In the genomic region with DNA sequence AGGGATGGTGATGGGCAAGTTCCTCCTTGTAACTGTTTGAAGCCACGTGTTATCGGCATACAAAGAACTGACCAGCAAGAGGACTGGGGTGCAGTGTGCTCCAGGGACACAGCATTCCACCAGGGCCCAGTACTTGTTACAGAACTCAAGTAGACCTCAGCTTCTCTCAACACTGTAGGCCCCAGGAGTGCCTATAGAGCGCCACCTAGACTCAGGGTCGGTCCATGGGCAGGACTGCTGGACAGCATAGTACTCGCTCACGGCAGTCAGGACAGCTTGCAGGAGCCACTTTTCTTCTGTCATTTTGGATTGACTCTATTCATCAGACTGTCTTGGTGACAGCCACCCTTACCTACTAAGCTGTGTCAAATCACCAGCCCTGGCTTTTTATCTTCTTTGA, we compare ENCODE assay signal across 14 mouse cellular contexts. TPM values are rescaled to one million over a fixed set of nuclear protein-coding genes. Genes with fewer than 3 reads are reported as not detected.
DNase-seq lines count a peak whose midpoint lies in the region; ATAC-seq and TF ChIP-seq lines count a peak whose summit lies in the region.
"Had no signal": no experiment of that assay in that cellular context is flagged by ENCODE, and none has a peak within 500 bp of the region (broad histone marks: within the 10 kb centered on the region; RNA-seq: fewer than 3 reads in every experiment).

No protein-coding gene starts in this region.

- no peak for ATAC-seq in heart, embryonic 14.5 days (ENCODE audit: insufficient number of reproducible peaks, insufficient read depth, low FRiP score, low read depth)
- ATAC-seq in lung, postnatal 0 days: no peak
- ATAC-seq in limb, embryonic 15.5 days (ENCODE audit: insufficient number of reproducible peaks, low FRiP score, low TSS enrichment, low read depth): no peak
- ATAC-seq in stomach, postnatal 0 days (ENCODE audit: low FRiP score, low TSS enrichment): no peak
- ATAC-seq: forebrain, embryonic 15.5 days had no signal

- peaks cover 39 to 70% of the 10 kb centered on the region in 2 experiments for H3K4me1 ChIP-seq in heart, embryonic 14.5 days (ENCODE audit: control insufficient read depth in 2 of 2, insufficient read depth in 2 of 2, low read length in 2 of 2)
- peaks cover 38% of the 10 kb centered on the region for H3K4me1 ChIP-seq in lung, postnatal 0 days (ENCODE audit: insufficient read depth, low read depth, low read length)
- peaks cover 34% of the 10 kb centered on the region for H3K4me1 ChIP-seq in limb, embryonic 15.5 days
- peaks cover 11% of the 10 kb centered on the region for H3K4me1 ChIP-seq in stomach, postnatal 0 days (replicated peaks; ENCODE audit: control insufficient read depth, insufficient read depth)

- H3K27me3 ChIP-seq in heart, embryonic 14.5 days (ENCODE audit: control insufficient read depth, insufficient read depth, low read length): no peaks in the 10 kb centered on the region
- H3K27me3 ChIP-seq in lung, postnatal 0 days (replicated peaks; ENCODE audit: insufficient read depth, low read length): no peaks in the 10 kb centered on the region
- H3K27me3 ChIP-seq in limb, embryonic 15.5 days: no peaks in the 10 kb centered on the region
- no peaks in the 10 kb centered on the region for H3K27me3 ChIP-seq in stomach, postnatal 0 days (ENCODE audit: control insufficient read depth, insufficient read depth, low read length)
- H3K27me3 ChIP-seq: embryonic facial prominence, embryonic 12.5 days; forebrain, embryonic 15.5 days; stomach, embryonic 15.5 days had no signal

- TF ChIP-seq EP300 in lung, postnatal 0 days (IDR thresholded peaks at IDR 0.05): no peak
- TF ChIP-seq EP300 in stomach, postnatal 0 days (optimal IDR thresholded peaks at IDR 0.05): no peak

- TF ChIP-seq CTCF in lung, postnatal 0 days (IDR thresholded peaks at IDR 0.05): peak; percentile 53
- peak; percentile 44 for TF ChIP-seq CTCF in stomach, postnatal 0 days (IDR thresholded peaks at IDR 0.05; ENCODE audit: low read depth)

- peaks cover 16% of the 10 kb centered on the region for H3K36me3 ChIP-seq in heart, embryonic 14.5 days (ENCODE audit: control insufficient read depth, insufficient read depth, low read length)
- H3K36me3 ChIP-seq in lung, postnatal 0 days (ENCODE audit: insufficient read depth, low read length): no peaks in the 10 kb centered on the region; the same call in 1 of the 2 replicates
- peaks cover 22% of the 10 kb centered on the region for H3K36me3 ChIP-seq in limb, embryonic 15.5 days
- H3K36me3 ChIP-seq in stomach, postnatal 0 days (ENCODE audit: control insufficient read depth, insufficient read depth, low read length): peaks cover 2% of the 10 kb centered on the region; the same call in 1 of the 2 replicates

- H3K4me2 ChIP-seq in heart, embryonic 14.5 days (ENCODE audit: low read length): peak overlapping the region; percentile 2; the same call in 1 of the 2 replicates
- H3K4me2 ChIP-seq in lung, postnatal 0 days (replicated peaks; ENCODE audit: low read depth, low read length): no peak overlapping the region
- H3K4me2 ChIP-seq in limb, embryonic 15.5 days: no peak overlapping the region
- H3K4me2 ChIP-seq in stomach, postnatal 0 days (replicated peaks; ENCODE audit: low read depth): no peak overlapping the region
- H3K4me2 ChIP-seq: forebrain, embryonic 15.5 days had no signal

- H3K9ac ChIP-seq in heart, embryonic 14.5 days (ENCODE audit: low read length): peak overlapping the region; percentile 55; the same call in 1 of the 2 replicates
- H3K9ac ChIP-seq in lung, postnatal 0 days (replicated peaks; ENCODE audit: low read depth): no peak overlapping the region
- no peak overlapping the region for H3K9ac ChIP-seq in limb, embryonic 15.5 days
- H3K9ac ChIP-seq in stomach, postnatal 0 days (ENCODE audit: low read length): no peak overlapping the region
- H3K9ac ChIP-seq: embryonic facial prominence, embryonic 12.5 days; forebrain, embryonic 15.5 days; stomach, embryonic 15.5 days had no signal

- WGBS in heart, embryonic 14.5 days: 76% methylated on average over 6 of the region's 6 CpGs
- 69% methylated on average over 6 of the region's 6 CpGs for WGBS in lung, postnatal 0 days
- WGBS in limb, embryonic 15.5 days: 88% methylated on average over 6 of the region's 6 CpGs
- 81% methylated on average over 6 of the region's 6 CpGs for WGBS in stomach, postnatal 0 days

- intact Hi-C loops in heart, postnatal 36 days (cut with DNase I): loop anchor here (5.0 kb wide), 1 partner anchor 103 kb away; a partner anchor contains a TSS

- H3K4me3 ChIP-seq in heart, embryonic 14.5 days (ENCODE audit: control insufficient read depth in 1 of 2, insufficient read depth in 1 of 2, low read depth in 1 of 2, low read length in 2 of 2): no peak overlapping the region
- H3K4me3 ChIP-seq in lung, postnatal 0 days (ENCODE audit: low read depth, low read length): no peak overlapping the region
- no peak overlapping the region for H3K4me3 ChIP-seq in limb, embryonic 15.5 days
- no peak overlapping the region for H3K4me3 ChIP-seq in stomach, postnatal 0 days (ENCODE audit: low read depth, low read length)
- H3K4me3 ChIP-seq: embryonic facial prominence, embryonic 12.5 days; forebrain, embryonic 15.5 days; stomach, embryonic 15.5 days had no signal

- DNase-seq in heart, postnatal 36 days: no peak
- peak; percentile 37 for DNase-seq in lung, postnatal 0 days (ENCODE audit: low spot score)
- DNase-seq in lung, adult 18-20 months: no peak
- no peak for DNase-seq in stomach, postnatal 0 days (ENCODE audit: low spot score)
- DNase-seq in cerebellum, postnatal 36 days: no peak
- DNase-seq: cerebellum, adult 8-10 months; gastrocnemius, postnatal 36 days; kidney, postnatal 4 days; right cerebral cortex, postnatal 25 days had no signal

- no peaks in the 10 kb centered on the region for H3K9me3 ChIP-seq in heart, embryonic 14.5 days (ENCODE audit: control insufficient read depth, low read length)
- no peaks in the 10 kb centered on the region for H3K9me3 ChIP-seq in lung, postnatal 0 days (ENCODE audit: low read length)
- H3K9me3 ChIP-seq in limb, embryonic 15.5 days: no peaks in the 10 kb centered on the region
- no peaks in the 10 kb centered on the region for H3K9me3 ChIP-seq in stomach, postnatal 0 days (ENCODE audit: control insufficient read depth, low read length)
- H3K9me3 ChIP-seq: embryonic facial prominence, embryonic 12.5 days; forebrain, embryonic 15.5 days; stomach, embryonic 15.5 days had no signal

- peak overlapping the region in 1 of 2 experiments; percentile 75; a peak in 2 of 4 replicates for H3K27ac ChIP-seq in heart, embryonic 14.5 days (replicated peaks in 1 of 2; ENCODE audit: control insufficient read depth in 1 of 2, insufficient read depth in 1 of 2, low read depth in 2 of 2, low read length in 2 of 2)
- H3K27ac ChIP-seq in lung, postnatal 0 days (ENCODE audit: low read length): peak overlapping the region; percentile 27; the same call in 1 of the 2 replicates
- 0 out of 2 replicates have a peak overlapping the region, but pooled peaks have one; percentile 7 for H3K27ac ChIP-seq in limb, embryonic 15.5 days
- H3K27ac ChIP-seq in stomach, postnatal 0 days (replicated peaks): no peak overlapping the region
- H3K27ac ChIP-seq: embryonic facial prominence, embryonic 12.5 days; forebrain, embryonic 15.5 days; stomach, embryonic 15.5 days had no signal

RNA-seq across cellular contexts. Expression of a gene that starts 2.8 kb away (rescaled TPM):
- polyA plus RNA-seq in heart, embryonic 14.5 days (2014; fragmentation: Nextera tagmentation; extraction: Ambion mirVana): 138 and 144 TPM in 2 replicates
- total RNA-seq in heart, postnatal 36 days (2021): 10 to 100 TPM; 44.8 to 47.4 TPM
- 151 and 170 TPM in 2 replicates for polyA plus RNA-seq in lung, postnatal 0 days (2015; fragmentation: Nextera tagmentation; extraction: Ambion mirVana)
- polyA plus RNA-seq in limb, embryonic 15.5 days (2015; fragmentation: Nextera tagmentation; extraction: Ambion mirVana): 153 and 171 TPM in 2 replicates
- polyA plus RNA-seq in stomach, postnatal 0 days (2015; fragmentation: Nextera tagmentation; extraction: Ambion mirVana): 132 and 133 TPM in 2 replicates

RNA-seq across cellular contexts. Expression of a gene that starts 54.5 kb away (rescaled TPM):
- polyA plus RNA-seq in heart, embryonic 14.5 days (2014; fragmentation: Nextera tagmentation; extraction: Ambion mirVana): 39.6 and 41.4 TPM in 2 replicates
- total RNA-seq in heart, postnatal 36 days (2021): 10 to 100 TPM; 48.2 to 50.1 TPM
- polyA plus RNA-seq in lung, postnatal 0 days (2015; fragmentation: Nextera tagmentation; extraction: Ambion mirVana): 35.1 and 37.6 TPM in 2 replicates
- 52.4 and 56.7 TPM in 2 replicates for polyA plus RNA-seq in limb, embryonic 15.5 days (2015; fragmentation: Nextera tagmentation; extraction: Ambion mirVana)
- polyA plus RNA-seq in stomach, postnatal 0 days (2015; fragmentation: Nextera tagmentation; extraction: Ambion mirVana): 24.0 TPM in 2 replicates
